ENCODE assay signal across 7 mouse cellular contexts in the genomic region with DNA sequence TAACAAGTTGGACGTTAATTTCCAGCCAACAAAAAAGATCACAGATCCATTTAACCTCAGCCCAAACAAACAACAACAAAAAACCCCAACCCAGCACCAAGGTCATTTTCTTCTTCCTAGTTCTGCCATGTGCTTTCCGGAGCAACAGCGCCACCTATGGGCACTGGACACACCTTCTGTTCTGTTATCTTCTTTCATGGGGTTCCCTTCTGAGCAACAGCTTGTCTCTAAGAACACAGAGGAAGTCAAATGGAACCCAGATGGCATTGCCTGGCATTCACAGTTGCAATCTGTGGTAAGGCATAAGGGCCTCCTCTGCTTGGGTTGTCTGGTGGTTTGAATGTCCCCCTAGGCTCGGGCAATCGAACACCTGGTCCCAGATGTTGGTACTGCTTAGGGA. TPM values are rescaled to one million over a fixed set of nuclear protein-coding genes. Genes with fewer than 3 reads are reported as not detected.
A peak's percentile ranks its signal among the peaks of the same experiment; 100 is the strongest.
DNase-seq lines count a peak whose midpoint lies in the region.

No protein-coding gene starts in this region.

- intact Hi-C loops in left cerebral cortex, postnatal 25 days (cut with DNase I): no loop called here

- DNase-seq in retina, postnatal 1 day: peak; percentile 46
- DNase-seq in retina, embryonic 14.5 days (ENCODE audit: low spot score): no peak
- peak; percentile 60 to 68 for DNase-seq in adrenal gland, adult 18-20 months (ENCODE audit: low spot score in 2 of 2)
- DNase-seq in cerebellum, postnatal 25 days: peak; percentile 92 to 95
- peak; percentile 37 to 68 for DNase-seq in left cerebral cortex, postnatal 25 days (ENCODE audit: low spot score in 2 of 2)
- peak; percentile 40 for DNase-seq in skeletal muscle tissue, adult 2 months (ENCODE audit: low read depth, low spot score)
- DNase-seq in embryo, embryonic 10 days (ENCODE audit: low spot score): no peak

RNA-seq across cellular contexts. Expression of a gene that starts 19.4 kb away (rescaled TPM):
- 1 to 10 TPM; 3.7 to 8.1 TPM for total RNA-seq in adrenal gland, adult 18-20 months (2021)
- total RNA-seq in left cerebral cortex, postnatal 25 days (2021): 10 to 100 TPM; 17.1 to 22.0 TPM

Comparison
In these comparisons a context has a peak if more than half of its experiments do, and no peak if none do; other contexts are left out.
1. DNase-seq: peak in retina, postnatal 1 day (single experiment), adrenal gland, adult 18-20 months (2 of 2), cerebellum, postnatal 25 days (2 of 2), left cerebral cortex, postnatal 25 days (2 of 2) and skeletal muscle tissue, adult 2 months (single experiment); none in retina, embryonic 14.5 days (single experiment) and embryo, embryonic 10 days (single experiment).